Mouse (Mus musculus): ENCODE data around the gene Sez6l2.

The Sez6l2 gene

GRCm38 (mm10) chr7:127008239-127009019 lies 58.1 kb downstream of the Sez6l2 start:
- DNase-seq (ENCODE audit: low spot score in 2 of 2): peak in 1 of 2 experiments; percentile 89

- no peak for DNase-seq (ENCODE audit: low spot score in 2 of 2)
Observed at GRCm38 (mm10) chr7:127009307-127010085, 59.1 kb downstream of the Sez6l2 start.

- no peak for DNase-seq (ENCODE audit: low spot score in 2 of 2)
Observed at GRCm38 (mm10) chr7:127011051-127011450, 60.7 kb downstream of the Sez6l2 start.

GRCm38 (mm10) chr7:127011717-127012116 lies 61.4 kb downstream of the Sez6l2 start:
- DNase-seq (ENCODE audit: low spot score in 2 of 2): no peak

- DNase-seq (ENCODE audit: low spot score in 2 of 2): no peak
Observed at GRCm38 (mm10) chr7:127012374-127012773, 62.0 kb downstream of the Sez6l2 start.

- no peak for DNase-seq (ENCODE audit: low spot score in 2 of 2)
Observed at GRCm38 (mm10) chr7:127012845-127013244, 62.5 kb downstream of the Sez6l2 start.

GRCm38 (mm10) chr7:127013385-127013784 lies 63.0 kb downstream of the Sez6l2 start:
- no peak for DNase-seq (ENCODE audit: low spot score in 2 of 2)

- no peak for DNase-seq (ENCODE audit: low spot score in 2 of 2)
Observed at GRCm38 (mm10) chr7:127014320-127014719, 64.0 kb downstream of the Sez6l2 start, which contains the start of gene Mvp. TSS of gene Mvp (minus strand) at chr7:127014621.

- DNase-seq (ENCODE audit: low spot score in 2 of 2): no peak
Observed at GRCm38 (mm10) chr7:127014993-127015392, 64.6 kb downstream of the Sez6l2 start.

GRCm38 (mm10) chr7:127016081-127016480 lies 65.7 kb downstream of the Sez6l2 start:
- no peak for DNase-seq (ENCODE audit: low spot score in 2 of 2)

GRCm38 (mm10) chr7:127016481-127016485 lies 65.9 kb downstream of the Sez6l2 start, which contains the start of gene Pagr1b:
TSS of gene Pagr1b (minus strand) at chr7:127016484.
- no peak for DNase-seq (ENCODE audit: low spot score in 2 of 2)

- peak in 1 of 2 experiments; percentile 66 for DNase-seq (ENCODE audit: low spot score in 2 of 2)
Observed at GRCm38 (mm10) chr7:127016486-127016938, 66.1 kb downstream of the Sez6l2 start.

- DNase-seq (ENCODE audit: low spot score in 2 of 2): peak; percentile 93 to 98
Observed at GRCm38 (mm10) chr7:127016971-127017949, 66.9 kb downstream of the Sez6l2 start, which contains the start of gene Pagr1a. TSS of gene Pagr1a (minus strand) at chr7:127017352.

GRCm38 (mm10) chr7:127017950-127018345 lies 67.6 kb downstream of the Sez6l2 start:
- no peak for DNase-seq (ENCODE audit: low spot score in 2 of 2)

GRCm38 (mm10) chr7:127018416-127019305 lies 68.3 kb downstream of the Sez6l2 start:
- DNase-seq (ENCODE audit: low spot score in 2 of 2): no peak

GRCm38 (mm10) chr7:127019306-127019960 lies 69.1 kb downstream of the Sez6l2 start:
- no peak for DNase-seq (ENCODE audit: low spot score in 2 of 2)

GRCm38 (mm10) chr7:127020031-127020430 lies 69.7 kb downstream of the Sez6l2 start:
- DNase-seq (ENCODE audit: low spot score in 2 of 2): no peak
